Mouse (Mus musculus): ENCODE results near the gene Slc35a5.

Slc35a5 gene

DNA sequence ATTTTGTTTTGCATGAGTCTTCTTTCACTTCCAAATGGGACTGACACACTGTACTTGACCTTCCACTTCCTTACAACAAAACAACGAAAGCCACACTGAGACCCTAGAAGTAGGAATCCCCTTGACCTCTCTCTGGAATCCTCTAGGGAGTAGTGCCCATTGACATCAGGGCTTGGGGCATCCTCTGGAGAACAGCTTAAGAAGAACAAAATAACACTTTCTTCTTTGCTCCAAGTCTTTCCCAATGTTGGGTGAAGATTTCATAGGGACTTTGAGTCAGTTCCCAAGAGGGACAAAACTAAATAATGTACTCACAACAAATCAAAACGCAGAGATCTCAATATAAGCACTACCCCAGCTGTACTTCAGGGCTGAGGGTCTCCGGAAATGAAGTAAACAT is 39.7 kb downstream of the Slc35a5 start:
- in situ Hi-C loops (cut with MboI, MseI): no loop called here

DNA sequence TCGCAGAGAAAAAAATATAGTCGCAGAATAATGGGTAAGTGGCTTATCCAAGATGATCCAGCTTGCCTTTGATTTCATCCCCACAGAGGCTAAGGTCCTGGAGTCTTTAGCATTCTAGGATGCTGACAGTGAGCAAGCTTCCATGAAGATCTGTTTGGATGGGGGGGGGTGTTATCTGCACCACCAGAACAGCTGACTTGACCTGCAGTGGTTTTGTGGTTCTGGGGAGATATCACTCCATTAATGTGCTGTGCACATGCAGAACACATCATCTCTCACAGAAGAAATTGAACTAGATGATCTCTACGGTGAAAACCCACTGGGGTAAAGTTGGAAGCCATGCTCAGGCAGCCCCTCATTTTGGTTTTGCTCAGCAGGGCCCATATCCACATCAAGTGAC is 41.3 kb downstream of the Slc35a5 start:
- in situ Hi-C loops (cut with MboI, MseI): no loop called here

DNA sequence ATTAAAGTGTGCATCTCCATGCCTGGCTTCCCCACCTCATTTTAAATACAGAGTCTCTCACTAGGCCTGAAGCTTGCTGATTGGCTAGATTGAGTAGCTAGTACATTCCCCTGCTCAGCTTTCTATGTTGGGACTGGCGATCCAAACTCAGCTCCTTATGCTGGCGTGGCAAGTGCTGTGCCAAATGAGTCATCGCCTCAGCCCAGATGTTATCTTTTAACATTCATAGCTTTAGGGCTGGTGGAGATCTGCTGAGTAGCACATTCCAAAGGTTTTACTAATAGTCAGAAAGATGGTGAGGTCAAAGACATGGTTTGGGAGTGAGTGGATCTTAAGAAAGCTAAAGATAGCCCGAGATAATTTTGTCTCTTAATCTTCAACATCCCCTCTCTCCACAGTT is 48.0 kb downstream of the Slc35a5 start:
- in situ Hi-C loops (cut with MboI, MseI): no loop called here

DNA sequence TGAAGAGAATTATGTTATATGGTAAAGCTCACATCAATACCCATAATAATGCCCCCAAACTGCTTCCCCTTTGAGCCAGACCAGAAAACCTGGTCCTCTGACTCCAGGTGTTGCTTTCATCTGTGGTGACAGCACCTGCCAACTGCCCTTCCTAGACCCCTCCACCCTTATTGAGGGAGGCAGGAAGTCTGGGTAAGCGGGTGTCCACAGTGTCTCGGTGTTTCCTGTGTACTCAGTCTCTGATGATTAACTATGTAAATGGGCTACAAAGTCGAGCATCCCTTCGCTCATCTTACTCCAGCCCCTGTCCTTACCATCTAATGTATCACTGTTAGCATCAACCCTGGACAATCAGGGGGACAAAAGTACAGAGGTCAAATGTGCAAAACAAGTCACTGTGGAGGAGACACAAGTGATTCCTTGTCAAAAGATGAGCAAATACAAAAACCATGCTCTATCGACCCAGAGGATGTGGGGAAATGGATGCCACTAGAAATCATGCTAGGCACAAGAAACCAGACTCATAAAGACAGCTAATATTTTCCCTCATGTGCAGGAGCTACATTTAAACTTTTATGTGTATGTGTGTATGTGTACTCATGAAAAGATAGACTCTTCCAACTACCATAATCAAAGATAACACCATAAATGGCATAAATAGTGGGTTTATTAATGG is 50.2 kb downstream of the Slc35a5 start:
- in situ Hi-C loops (cut with MboI, MseI): no loop called here

DNA sequence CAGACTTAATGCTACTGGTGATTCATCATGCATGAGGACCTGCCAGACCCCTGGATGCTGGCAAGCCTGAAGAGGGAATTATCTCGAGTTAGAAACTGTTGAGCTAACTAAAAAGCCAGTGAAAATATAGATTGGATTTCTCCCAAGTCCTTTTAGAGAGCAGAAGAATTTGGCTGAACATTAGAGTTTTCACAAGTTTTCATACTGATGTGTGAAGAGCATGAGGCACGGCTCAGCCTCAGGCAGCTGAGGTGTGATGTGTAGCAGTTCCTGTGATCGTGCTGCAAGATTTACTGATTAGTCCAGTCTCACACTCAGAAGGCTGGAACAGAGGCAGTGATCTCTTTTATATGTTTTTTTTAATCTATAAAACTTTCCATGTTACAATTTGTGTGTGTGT is 53.5 kb downstream of the Slc35a5 start:
- in situ Hi-C loops (cut with MboI, MseI): no loop called here

DNA sequence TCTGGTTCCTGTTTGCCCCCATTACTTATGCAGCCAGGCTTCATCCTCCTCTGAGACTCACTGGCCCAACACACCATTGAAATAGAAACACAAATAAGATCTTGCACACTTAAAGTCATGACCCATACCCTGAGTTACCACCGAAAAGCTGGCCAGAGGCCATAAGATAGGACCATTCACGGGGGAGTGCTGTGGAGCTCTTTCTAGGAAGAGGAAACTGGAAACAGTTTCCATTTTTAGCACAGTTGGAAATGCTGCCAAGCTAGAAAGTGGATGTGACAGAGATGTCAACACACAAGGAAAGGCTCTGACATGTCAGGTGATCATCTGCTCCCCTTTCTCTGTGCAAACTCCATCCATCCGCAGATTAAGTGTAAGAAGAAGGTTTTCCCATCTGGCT is 57.6 kb downstream of the Slc35a5 start:
- in situ Hi-C loops (cut with MboI, MseI): no loop called here

DNA sequence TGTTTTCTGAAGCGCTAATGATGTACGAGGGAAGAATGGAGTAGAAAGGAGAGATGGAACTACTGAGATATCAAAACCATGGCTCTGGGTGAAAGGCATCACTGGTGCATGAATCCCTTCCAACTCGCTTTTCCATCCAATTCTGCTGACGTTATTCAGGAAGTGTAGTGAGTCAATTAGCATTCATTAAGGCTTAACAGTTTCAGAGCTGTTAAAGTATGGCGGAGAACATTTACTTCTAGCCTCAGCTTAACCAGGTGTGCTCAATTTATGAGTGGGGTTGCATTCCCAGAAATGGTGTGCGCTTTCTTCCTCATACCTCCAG is 59.7 kb downstream of the Slc35a5 start:
- in situ Hi-C loops (cut with MboI, MseI): loop anchor here (25.0 kb wide), 1 partner anchor 612 kb away; no protein-coding TSS in a partner anchor

DNA sequence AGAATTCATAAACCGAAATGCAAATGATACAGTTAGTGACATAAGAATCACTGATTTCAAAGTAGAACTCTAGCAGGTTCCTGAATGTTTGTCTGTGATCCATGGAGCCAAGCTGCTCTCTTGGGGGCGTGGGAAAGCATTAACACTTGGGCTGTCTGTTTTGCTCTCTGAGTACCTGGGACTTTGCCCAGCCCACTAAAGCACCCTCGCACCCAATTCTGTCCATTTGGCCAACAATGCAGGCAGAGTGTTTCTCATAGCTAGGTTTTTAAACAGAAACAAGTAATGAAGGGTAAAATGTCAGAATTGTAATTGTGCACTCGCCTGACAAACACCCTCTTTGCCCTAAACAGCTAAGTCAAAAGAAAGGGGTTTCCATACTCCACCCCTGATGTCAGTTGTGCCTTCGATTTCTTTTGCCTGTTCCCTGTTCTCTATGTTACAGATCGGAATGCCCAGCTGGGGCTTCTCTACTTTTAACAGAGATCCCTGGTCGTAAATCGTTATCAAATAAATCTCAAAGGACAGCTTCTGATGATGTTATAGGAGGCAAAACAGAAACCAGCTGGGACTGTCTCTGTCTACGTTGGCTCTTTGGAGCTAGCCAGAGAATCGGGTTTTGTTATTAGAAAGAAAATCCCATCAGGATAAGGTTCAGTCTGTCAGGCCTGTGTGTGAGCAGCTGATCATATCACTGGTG is 60.2 kb downstream of the Slc35a5 start:
- in situ Hi-C loops (cut with MboI, MseI): loop anchor here (25.0 kb wide), 1 partner anchor 611 kb away; no protein-coding TSS in a partner anchor

DNA sequence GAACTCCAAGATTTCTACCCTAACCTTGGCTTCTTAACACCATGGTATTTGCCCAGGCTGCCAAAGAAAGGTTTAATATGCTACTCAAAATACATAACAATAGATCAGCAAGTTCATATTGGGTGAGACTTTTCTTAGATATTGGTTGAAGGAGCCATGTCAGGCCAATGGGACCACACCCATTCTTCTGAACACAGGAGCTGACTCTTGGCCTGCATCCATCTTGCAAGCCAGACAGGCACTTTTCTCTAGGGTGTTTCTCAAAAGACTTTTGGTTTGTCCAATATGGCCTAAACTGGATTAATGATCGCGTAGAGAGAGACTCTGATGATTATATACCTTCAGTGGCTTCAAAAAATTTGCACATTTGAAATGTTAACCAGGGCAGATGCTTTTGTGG is 61.0 kb downstream of the Slc35a5 start:
- in situ Hi-C loops (cut with MboI, MseI): loop anchor here (25.0 kb wide), 1 partner anchor 610 kb away; no protein-coding TSS in a partner anchor

DNA sequence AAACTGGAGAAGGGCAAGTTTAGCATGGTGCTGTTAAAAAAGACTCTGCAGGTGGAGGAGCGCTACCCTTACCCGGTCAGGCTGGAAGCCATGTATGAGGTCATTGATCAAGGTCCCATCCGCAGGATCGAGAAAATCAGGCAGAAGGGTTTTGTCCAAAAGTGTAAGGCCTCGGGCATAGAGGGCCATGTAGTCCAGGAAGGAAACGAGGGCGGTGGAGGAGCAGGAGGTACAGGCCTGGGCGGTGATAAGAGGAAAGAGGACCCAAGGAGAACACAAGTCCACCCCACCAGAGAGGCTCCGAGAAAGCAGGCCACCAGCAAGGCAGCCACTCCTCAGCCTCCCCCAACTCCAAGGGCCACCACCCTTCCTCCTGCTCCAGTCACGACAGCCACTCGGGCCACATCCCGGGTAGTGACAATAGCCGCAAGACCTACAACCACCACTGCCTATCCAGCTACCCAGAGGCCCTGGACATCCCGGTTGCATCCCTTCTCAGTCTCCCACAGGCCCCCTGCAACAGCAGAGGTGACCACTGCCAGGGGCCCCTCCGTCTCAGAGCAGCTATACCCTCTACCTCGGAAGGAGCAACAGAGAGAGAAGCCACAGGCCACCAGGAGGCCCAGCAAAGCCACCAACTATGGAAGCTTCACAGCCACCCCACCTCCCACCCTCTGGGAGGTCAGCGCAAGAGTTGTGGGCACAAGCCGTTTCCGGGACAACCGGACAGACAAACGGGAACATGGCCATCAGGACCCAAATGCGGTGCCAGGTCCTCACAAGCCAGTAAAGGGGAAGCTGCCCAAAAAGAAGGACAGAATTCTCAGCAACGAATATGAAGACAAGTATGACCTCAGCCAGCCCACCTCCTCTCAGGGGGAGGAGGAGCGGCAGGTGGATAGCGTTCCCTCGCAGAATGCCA is 62.7 kb downstream of the Slc35a5 start:
- in situ Hi-C loops (cut with MboI, MseI): loop anchor here (25.0 kb wide), 1 partner anchor 609 kb away; no protein-coding TSS in a partner anchor

DNA sequence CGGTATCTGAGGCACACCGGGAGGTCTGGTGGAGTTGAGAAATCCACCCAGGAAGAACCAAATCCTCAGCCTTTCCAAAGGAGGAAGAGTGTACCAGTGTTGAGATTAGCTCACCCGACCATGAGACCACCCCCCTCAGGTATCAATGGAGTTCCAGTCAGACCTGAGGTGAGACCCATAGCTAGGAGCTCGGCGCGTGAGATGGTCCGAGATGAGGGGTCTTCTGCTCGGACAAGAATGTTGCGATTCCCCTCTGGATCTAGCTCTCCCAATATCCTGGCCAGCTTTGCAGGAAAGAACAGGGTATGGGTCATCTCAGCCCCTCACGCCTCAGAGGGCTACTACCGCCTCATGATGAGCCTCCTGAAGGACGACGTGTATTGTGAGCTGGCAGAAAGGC is 63.5 kb downstream of the Slc35a5 start:
- in situ Hi-C loops (cut with MboI, MseI): loop anchor here (25.0 kb wide), 1 partner anchor 608 kb away; no protein-coding TSS in a partner anchor

DNA sequence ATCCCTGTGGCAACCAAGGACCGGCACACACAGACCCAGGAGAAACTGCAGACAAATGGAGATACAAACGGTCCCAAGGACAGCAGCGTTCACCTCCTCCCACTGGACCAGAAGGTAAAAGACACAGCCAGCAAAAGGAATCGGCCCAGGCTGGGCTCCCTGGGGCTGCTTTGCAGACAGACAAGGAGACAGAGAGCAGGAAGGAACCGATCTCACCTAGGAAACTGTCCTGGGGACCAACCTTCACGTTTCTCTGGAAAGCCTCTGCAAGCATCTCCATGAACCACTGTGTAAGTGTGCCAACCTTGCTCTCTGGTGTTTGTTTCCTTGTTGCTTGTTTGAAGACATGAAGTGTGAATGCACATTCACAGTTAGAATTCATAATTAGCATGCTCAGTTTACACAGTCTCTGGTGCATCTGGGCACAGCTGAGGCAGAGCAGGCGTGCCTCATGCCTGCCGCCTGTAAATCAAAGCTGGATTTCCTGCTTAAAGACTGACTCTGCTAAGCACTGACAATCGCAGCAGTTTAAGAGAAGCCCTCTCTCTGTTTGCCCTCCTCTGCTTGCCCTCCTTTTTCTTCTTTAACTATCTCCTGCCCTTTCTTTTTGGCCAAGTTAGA is 64.3 kb downstream of the Slc35a5 start:
- in situ Hi-C loops (cut with MboI, MseI): loop anchor here (25.0 kb wide), 1 partner anchor 607 kb away; no protein-coding TSS in a partner anchor

DNA sequence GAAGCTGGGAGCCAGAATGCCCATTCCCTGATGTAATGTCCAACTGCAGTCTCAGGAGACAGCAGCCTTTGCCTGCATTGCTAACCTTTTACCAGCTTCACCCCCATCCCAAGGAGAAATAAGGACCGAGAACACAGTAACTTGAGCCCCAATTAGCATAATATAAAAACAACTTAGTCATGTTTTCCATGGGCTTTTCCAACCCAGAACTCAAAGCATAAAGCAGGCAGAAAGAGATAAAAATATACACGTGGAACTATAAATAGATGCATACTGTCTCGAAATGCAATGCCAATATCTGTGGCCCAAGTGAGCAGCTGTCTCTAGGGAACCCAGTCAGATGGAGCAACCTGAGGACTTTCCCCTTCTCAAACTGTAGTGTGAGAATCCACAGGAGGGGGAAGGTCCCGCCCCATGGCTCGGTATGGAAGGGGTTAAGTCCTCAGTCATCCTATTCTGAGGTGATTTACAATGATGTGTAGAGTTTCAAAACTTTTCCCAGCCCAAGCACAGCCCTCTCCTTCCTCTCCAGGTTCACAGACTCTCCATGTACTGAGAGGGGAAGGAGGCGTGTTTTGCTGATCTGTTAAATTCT is 65.3 kb downstream of the Slc35a5 start, which contains the start of gene Ccdc80:
TSS of gene Ccdc80 (plus strand) at position 266 of the 595 bp plus-strand sequence.
- in situ Hi-C loops (cut with MboI, MseI): loop anchor here (25.0 kb wide), 1 partner anchor 606 kb away; no protein-coding TSS in a partner anchor

DNA sequence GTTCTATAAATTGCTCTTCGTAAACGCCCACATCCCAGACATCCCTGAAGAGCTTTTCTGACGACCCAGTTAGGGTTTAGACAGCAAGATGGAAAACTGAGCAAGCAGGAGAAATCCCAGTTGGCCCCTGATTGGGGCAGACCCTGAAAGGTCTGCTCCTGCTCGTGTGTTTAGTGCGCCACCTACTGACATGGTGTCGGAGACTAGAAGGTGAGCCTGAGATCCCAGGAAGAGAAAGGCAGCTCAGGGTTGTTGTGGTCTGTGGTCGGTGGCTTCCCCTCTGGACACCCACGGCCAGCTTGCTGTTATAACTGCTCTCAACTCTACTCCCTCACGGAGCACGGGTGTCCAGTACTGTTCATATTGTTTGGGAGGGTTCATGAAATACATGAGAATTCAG is 68.5 kb downstream of the Slc35a5 start:
- in situ Hi-C loops (cut with MboI, MseI): loop anchor here (25.0 kb wide), 1 partner anchor 603 kb away; no protein-coding TSS in a partner anchor

All from regulatory T cell (primary cell).